ENCODE assay signal across 17 mouse cellular contexts in genomic region chr6:12544096-12544495, GRCm38 (mm10).
A peak's percentile ranks its signal among the peaks of the same experiment; 100 is the strongest.
DNase-seq lines count a peak whose midpoint lies in the region; ATAC-seq and TF ChIP-seq lines count a peak whose summit lies in the region.
"Had no signal": no experiment of that assay in that cellular context is flagged by ENCODE, and none has a peak within 500 bp of the region (broad histone marks: within the 10 kb centered on the region; RNA-seq: fewer than 3 reads in every experiment).

No protein-coding gene starts in this region.

- no peak for TF ChIP-seq POLR2A in myocyte (IDR thresholded peaks at IDR 0.05; ENCODE audit: insufficient read length, low read depth)

- H3K27ac ChIP-seq in kidney, embryonic 14.5 days (ENCODE audit: low read depth, low read length), result no peak overlapping the region
- H3K27ac ChIP-seq in forebrain, embryonic 13.5 days, result no peak overlapping the region
- H3K27ac ChIP-seq: hindbrain, embryonic 12.5 days; layer of hippocampus, adult 2 months; limb, embryonic 10.5 days; midbrain, embryonic 15.5 days; stomach, postnatal 0 days had no signal

- H3K4me3 ChIP-seq in kidney, embryonic 14.5 days (ENCODE audit: low read length), result no peak overlapping the region
- no peak overlapping the region for H3K4me3 ChIP-seq in myocyte
- H3K4me3 ChIP-seq in forebrain, embryonic 13.5 days, result no peak overlapping the region
- H3K4me3 ChIP-seq: hindbrain, embryonic 12.5 days; layer of hippocampus, adult 2 months; limb, embryonic 10.5 days; midbrain, embryonic 15.5 days had no signal

- H3K9me3 ChIP-seq in kidney, embryonic 14.5 days (ENCODE audit: control insufficient read depth, low read length), result no peaks in the 10 kb centered on the region
- H3K9me3 ChIP-seq in forebrain, embryonic 13.5 days (replicated peaks), result no peaks in the 10 kb centered on the region
- H3K9me3 ChIP-seq: hindbrain, embryonic 12.5 days; limb, embryonic 10.5 days; midbrain, embryonic 15.5 days had no signal

- peak; percentile 30 for DNase-seq in gastrocnemius, adult 18-20 months (ENCODE audit: low spot score)
- DNase-seq in gastrocnemius, adult 8-10 months (ENCODE audit: low spot score in 2 of 2), result no peak
- peak; percentile 25 for DNase-seq in kidney, adult 9 months
- DNase-seq in embryo, embryonic 9.5 days (ENCODE audit: extremely low spot score), result peak; percentile 10
- no peak for DNase-seq in left cerebral cortex, adult 18-20 months (ENCODE audit: low spot score in 2 of 2)
- DNase-seq: B cell, adult 2 months; cerebellum, adult 2 months; liver, postnatal 0 days; right cerebral cortex, postnatal 4 days had no signal

- WGBS in kidney, embryonic 14.5 days, result 39% methylated on average over 5 of the region's 5 CpGs
- 42% methylated on average over 5 of the region's 5 CpGs for WGBS in forebrain, embryonic 13.5 days

- ATAC-seq in kidney, embryonic 14.5 days (ENCODE audit: low FRiP score, low TSS enrichment), result no peak
- ATAC-seq in forebrain, embryonic 13.5 days, result no peak
- ATAC-seq: liver, postnatal 0 days; midbrain, embryonic 15.5 days had no signal

- H3K9ac ChIP-seq in kidney, embryonic 14.5 days (ENCODE audit: low read depth, low read length), result no peak overlapping the region
- H3K9ac ChIP-seq in forebrain, embryonic 13.5 days, result no peak overlapping the region
- H3K9ac ChIP-seq: hindbrain, embryonic 12.5 days; liver, postnatal 0 days; midbrain, embryonic 15.5 days had no signal

- no peaks in the 10 kb centered on the region for H3K79me2 ChIP-seq in myocyte (ENCODE audit: control insufficient read depth, insufficient read depth)

- no peak overlapping the region for H3ac ChIP-seq in myocyte (ENCODE audit: control insufficient read depth, insufficient read length)

- H3K36me3 ChIP-seq in kidney, embryonic 14.5 days (ENCODE audit: control insufficient read depth, insufficient read depth, low read length), result no peaks in the 10 kb centered on the region
- no peaks in the 10 kb centered on the region for H3K36me3 ChIP-seq in myocyte (ENCODE audit: control insufficient read depth, insufficient read depth)
- no peaks in the 10 kb centered on the region for H3K36me3 ChIP-seq in forebrain, embryonic 13.5 days (ENCODE audit: poor library complexity, severe bottlenecking)
- H3K36me3 ChIP-seq: hindbrain, embryonic 12.5 days; limb, embryonic 10.5 days; midbrain, embryonic 15.5 days had no signal

- no peaks in the 10 kb centered on the region for H3K27me3 ChIP-seq in kidney, embryonic 14.5 days (ENCODE audit: control insufficient read depth, insufficient read depth, low read length)
- H3K27me3 ChIP-seq in myocyte (ENCODE audit: control insufficient read depth, insufficient read depth, insufficient read length), result no peaks in the 10 kb centered on the region
- H3K27me3 ChIP-seq in forebrain, embryonic 13.5 days, result no peaks in the 10 kb centered on the region
- H3K27me3 ChIP-seq: hindbrain, embryonic 12.5 days; midbrain, embryonic 15.5 days had no signal

- H3K4me1 ChIP-seq in kidney, embryonic 14.5 days (ENCODE audit: control insufficient read depth, insufficient read depth, low read length), result no peaks in the 10 kb centered on the region
- no peaks in the 10 kb centered on the region for H3K4me1 ChIP-seq in forebrain, embryonic 13.5 days
- H3K4me1 ChIP-seq: hindbrain, embryonic 12.5 days; midbrain, embryonic 15.5 days had no signal

- no peak overlapping the region for H3K4me2 ChIP-seq in kidney, embryonic 14.5 days (replicated peaks; ENCODE audit: low read depth, low read length)
- H3K4me2 ChIP-seq in myocyte (ENCODE audit: low read depth), result no peak overlapping the region
- H3K4me2 ChIP-seq in forebrain, embryonic 13.5 days, result no peak overlapping the region
- H3K4me2 ChIP-seq: hindbrain, embryonic 12.5 days; midbrain, embryonic 15.5 days had no signal

TF ChIP-seq in myocyte, 11 proteins besides CTCF, POLR2A, EP300 and RAD21:
- 0 out of 2 replicates have a peak, but pooled peaks have one; percentile 14 for TF ChIP-seq CEBPB (IDR thresholded peaks at IDR 0.05; ENCODE audit: insufficient read depth, poor library complexity, severe bottlenecking)
- TF ChIP-seq USF1 (IDR thresholded peaks at IDR 0.05; ENCODE audit: low read depth), result no peak
TF ChIP-seq in myocyte: peak in this region for 1.

Comparison
In these comparisons a context has a peak if more than half of its experiments do, and no peak if none do; other contexts are left out.
1. DNase-seq: peak in gastrocnemius, adult 18-20 months (single experiment), kidney, adult 9 months (single experiment) and embryo, embryonic 9.5 days (single experiment); none in gastrocnemius, adult 8-10 months (0 of 2) and left cerebral cortex, adult 18-20 months (0 of 2).